Mouse (Mus musculus) lung, embryonic 16.5 days (tissue): ENCODE data around the gene Gm48551. TPM values are rescaled to one million over a fixed set of nuclear protein-coding genes. Genes with fewer than 3 reads are reported as not detected.
A peak's percentile ranks its signal among the peaks of the same experiment; 100 is the strongest.

Experiments
- ATAC-seq: fragments of 200-750 bp; cut with Nextera tagmentation; 2 replicates; pipeline ENCODE4 v1.8.0; 2017; ENCODE audit warnings: low read depth, mild to moderate bottlenecking, moderate library complexity
- H3K27ac ChIP-seq: fragments of 300-500 bp; sonication (generic); 2 replicates; pipeline ENCODE4 v1.5.1; 2014; ENCODE audit warnings: mild to moderate bottlenecking, control low read depth, low read length
- H3K27me3 ChIP-seq: fragments of 300-500 bp; sonication (generic); 2 replicates; pipeline ENCODE4 v1.6.1; 2014; ENCODE audit warnings: low read depth, low read length, mixed read lengths; ENCODE audit not compliant: control insufficient read depth, insufficient read depth
- H3K36me3 ChIP-seq: fragments of 300-500 bp; sonication (generic); 2 replicates; pipeline ENCODE4 v1.6.1; 2014; ENCODE audit warnings: low read length; ENCODE audit not compliant: control insufficient read depth, insufficient read depth
- H3K4me1 ChIP-seq: fragments of 300-500 bp; sonication (generic); replicated peaks from 2 replicates; pipeline ENCODE4 v1.6.1; 2014; ENCODE audit warnings: low read length, mixed read lengths; ENCODE audit not compliant: control insufficient read depth, insufficient read depth
- H3K4me2 ChIP-seq: fragments of 300-500 bp; sonication (generic); 2 replicates; pipeline ENCODE4 v1.6.1; 2014; ENCODE audit warnings: low read depth, low read length, control low read depth
- H3K4me3 ChIP-seq: fragments of 300-500 bp; sonication (generic); 2 replicates; pipeline ENCODE4 v1.5.1; 2014; ENCODE audit warnings: mild to moderate bottlenecking, low read length, control low read depth
- H3K9ac ChIP-seq: fragments of 300-500 bp; sonication (generic); 2 replicates; pipeline ENCODE4 v1.6.1; 2014; ENCODE audit warnings: low read length, control low read depth
- H3K9me3 ChIP-seq: fragments of 300-500 bp; sonication (generic); 2 replicates; pipeline ENCODE4 v1.6.1; 2016; ENCODE audit warnings: low read length; ENCODE audit not compliant: control insufficient read depth
- WGBS: fragments of 180-500 bp; shearing (Covaris S2); extraction: QIAGEN DNeasy Blood & Tissue Kit; methylation state at CpG from one replicate; pipeline ENCODE4 v1.1.7; 2014; 5-methylcytosine and 5-hydroxymethylcytosine counted together
- polyA plus RNA-seq: library from polyadenylated mRNA; unstranded; fragments of >200 nt; fragmentation: Nextera tagmentation; extraction: Ambion mirVana; gene quantifications from 2 replicates; pipeline ENCODE4 v1.2.1, GENCODE M21; 2015

Gm48551 gene
- polyA plus RNA-seq, 1 experiment from 2014 or later, result 3.1 TPM

- peak overlapping the region; percentile 87 for H3K4me3 ChIP-seq
- ATAC-seq, result peak; percentile 97
- H3K9ac ChIP-seq, result peak overlapping the region; percentile 66
- H3K27ac ChIP-seq, result peak overlapping the region; percentile 78
- peaks cover 12% of the 10 kb centered on the region for H3K36me3 ChIP-seq
- WGBS, result under 1% methylated on average over 40 of the region's 46 CpGs
- no peaks in the 10 kb centered on the region for H3K9me3 ChIP-seq
- peak overlapping the region; percentile 49 for H3K4me2 ChIP-seq
- H3K4me1 ChIP-seq, result peaks cover 25% of the 10 kb centered on the region
- H3K27me3 ChIP-seq, result no peaks in the 10 kb centered on the region
Observed at GRCm38 (mm10) chr10:81378553-81379182, 5.6 kb upstream of the Gm48551 start.

GRCm38 (mm10) chr10:81379183-81379553 lies 5.1 kb upstream of the Gm48551 start:
- peak overlapping the region; percentile 66 for H3K9ac ChIP-seq
- H3K27ac ChIP-seq, result peak overlapping the region; percentile 78
- peaks cover 25% of the 10 kb centered on the region for H3K4me1 ChIP-seq
- WGBS, result 60% methylated on average over 3 of the region's 3 CpGs
- peak overlapping the region; percentile 51 for H3K4me3 ChIP-seq
- ATAC-seq, result no peak
- H3K36me3 ChIP-seq, result peaks cover 9% of the 10 kb centered on the region
- H3K9me3 ChIP-seq, result no peaks in the 10 kb centered on the region
- no peaks in the 10 kb centered on the region for H3K27me3 ChIP-seq
- peak overlapping the region; percentile 49 for H3K4me2 ChIP-seq

- no peaks in the 10 kb centered on the region for H3K9me3 ChIP-seq
- WGBS, result 83% methylated on average over 6 of the region's 6 CpGs
- no peak for ATAC-seq
- no peaks in the 10 kb centered on the region for H3K27me3 ChIP-seq
- H3K36me3 ChIP-seq, result peaks cover 6% of the 10 kb centered on the region; the same call in 1 of the 2 replicates
- no peak overlapping the region for H3K4me3 ChIP-seq
- H3K4me1 ChIP-seq, result peaks cover 26% of the 10 kb centered on the region
- H3K27ac ChIP-seq, result no peak overlapping the region
- H3K4me2 ChIP-seq, result no peak overlapping the region
- H3K9ac ChIP-seq, result no peak overlapping the region
Observed at GRCm38 (mm10) chr10:81379809-81380378, 4.4 kb upstream of the Gm48551 start.

- Histone ChIP-seq H3K27ac (peak overlapping the region; percentile 26), H3K4me2 (no peak overlapping the region), H3K9me3 (no peaks in the 10 kb centered on the region), H3K4me1 (peaks cover 25% of the 10 kb centered on the region), H3K4me3 (no peak overlapping the region), H3K9ac (peak overlapping the region; percentile 39), H3K36me3 (peaks cover 10% of the 10 kb centered on the region), H3K27me3 (no peaks in the 10 kb centered on the region)
- ATAC-seq, result no peak
- 33% methylated on average over 5 of the region's 5 CpGs for WGBS
Observed at GRCm38 (mm10) chr10:81382039-81382438, 2.2 kb upstream of the Gm48551 start.

GRCm38 (mm10) chr10:81384605-81384982 lies 328 bp downstream of the Gm48551 start:
- Histone ChIP-seq H3K9me3 (no peaks in the 10 kb centered on the region), H3K27ac (peak overlapping the region; percentile 67), H3K4me3 (peak overlapping the region; percentile 78), H3K4me2 (peak overlapping the region; percentile 81), H3K4me1 (peaks cover 20% of the 10 kb centered on the region), H3K9ac (peak overlapping the region; percentile 83), H3K27me3 (no peaks in the 10 kb centered on the region), H3K36me3 (peaks cover 26% of the 10 kb centered on the region)
- under 1% methylated on average over 19 of the region's 19 CpGs for WGBS
- ATAC-seq, result peak; percentile 26; the same call in 1 of the 2 replicates

- Histone ChIP-seq H3K4me1 (peaks cover 25% of the 10 kb centered on the region), H3K4me2 (peak overlapping the region; percentile 81; the same call in 1 of the 2 replicates), H3K36me3 (peaks cover 26% of the 10 kb centered on the region), H3K27me3 (no peaks in the 10 kb centered on the region), H3K27ac (no peak overlapping the region), H3K9ac (no peak overlapping the region), H3K4me3 (no peak overlapping the region), H3K9me3 (no peaks in the 10 kb centered on the region)
- no peak for ATAC-seq
- 62% methylated on average over 22 of the region's 22 CpGs for WGBS
Observed at GRCm38 (mm10) chr10:81385603-81386306, 1.5 kb downstream of the Gm48551 start.

GRCm38 (mm10) chr10:81387716-81388115 lies 3.5 kb downstream of the Gm48551 start:
- Histone ChIP-seq H3K27ac (no peak overlapping the region), H3K27me3 (no peaks in the 10 kb centered on the region), H3K4me3 (no peak overlapping the region), H3K9ac (no peak overlapping the region), H3K9me3 (no peaks in the 10 kb centered on the region), H3K36me3 (peaks cover 26% of the 10 kb centered on the region), H3K4me1 (peaks cover 22% of the 10 kb centered on the region), H3K4me2 (no peak overlapping the region)
- no peak for ATAC-seq
- WGBS, result 91% methylated on average over 20 of the region's 20 CpGs

- Histone ChIP-seq H3K36me3 (peaks cover 26% of the 10 kb centered on the region), H3K4me3 (no peak within 1 kb of the TSS), H3K4me2 (no peak within 1 kb of the TSS), H3K27ac (peak within 1 kb of the TSS; percentile 28; the same call in 1 of the 2 replicates), H3K4me1 (peaks cover 29% of the 10 kb centered on the region), H3K9ac (0 out of 2 replicates have a peak within 1 kb of the TSS, but pooled peaks have one; percentile 26), H3K9me3 (no peaks in the 10 kb centered on the region), H3K27me3 (no peaks in the 10 kb centered on the region)
- ATAC-seq, result no peak
- WGBS, result 43% methylated on average over 5 of the region's 5 CpGs
Observed at GRCm38 (mm10) chr10:81388505-81389055, 4.3 kb downstream of the Gm48551 start, which contains the start of gene Gm48552. Gene Gm48552 (plus strand): TSS chr10:81389005.

- H3K4me3 ChIP-seq, result no peak overlapping the region
- H3K27me3 ChIP-seq, result no peaks in the 10 kb centered on the region
- ATAC-seq, result no peak
- WGBS, result 45% methylated on average over 3 of the region's 3 CpGs
- H3K9ac ChIP-seq, result 0 out of 2 replicates have a peak overlapping the region, but pooled peaks have one; percentile 26
- H3K36me3 ChIP-seq, result peaks cover 26% of the 10 kb centered on the region
- H3K4me1 ChIP-seq, result peaks cover 33% of the 10 kb centered on the region
- H3K9me3 ChIP-seq, result no peaks in the 10 kb centered on the region
- peak overlapping the region; percentile 28; the same call in 1 of the 2 replicates for H3K27ac ChIP-seq
- no peak overlapping the region for H3K4me2 ChIP-seq
Observed at GRCm38 (mm10) chr10:81389373-81389772, 5.1 kb downstream of the Gm48551 start.
